Mouse (Mus musculus) c-Kit-positive CD71-positive TER-119-negative erythroid progenitor cells, embryonic 14.5 days (primary cell): ENCODE results near the gene Reep3.
A peak's percentile ranks its signal among the peaks of the same experiment; 100 is the strongest.
"Not testable (repeated sequence)": the region's sequence is repeated elsewhere in the genome, so short reads cannot be mapped to it uniquely, and the experiment has no call there.

Experiments used
- DNase-seq: peaks from one replicate; pipeline ENCODE4 v3.0.0-alpha.2; 2013; ENCODE audit warnings: low read depth

Gene Reep3

GRCm38 (mm10) chr10:67017315-67017714 is 79.4 kb downstream of the Reep3 start:
- no peak for DNase-seq

GRCm38 (mm10) chr10:67016615-67017278 is 80.0 kb downstream of the Reep3 start:
- no peak for DNase-seq

- no peak for DNase-seq
These were observed 82.0 kb downstream of the Reep3 start for GRCm38 (mm10) chr10:67014746-67015145.

GRCm38 (mm10) chr10:67010521-67010920 is 86.2 kb downstream of the Reep3 start:
- DNase-seq, result no peak

- no peak for DNase-seq
These were observed 92.2 kb downstream of the Reep3 start for GRCm38 (mm10) chr10:67004527-67005042.

- peak; percentile 43 for DNase-seq
These were observed 92.8 kb downstream of the Reep3 start for GRCm38 (mm10) chr10:67003743-67004526.

GRCm38 (mm10) chr10:67003009-67003742 is 93.6 kb downstream of the Reep3 start:
- no peak for DNase-seq

GRCm38 (mm10) chr10:67002207-67003008 is 94.3 kb downstream of the Reep3 start:
- DNase-seq, result peak; percentile 46

GRCm38 (mm10) chr10:67000958-67001615 is 95.7 kb downstream of the Reep3 start:
- not testable (repeated sequence) for DNase-seq

- DNase-seq, result no peak
These were observed 96.6 kb downstream of the Reep3 start for GRCm38 (mm10) chr10:67000136-67000535.

- no peak for DNase-seq
These were observed 98.0 kb downstream of the Reep3 start for GRCm38 (mm10) chr10:66998770-66999169.

- no peak for DNase-seq
These were observed 101.6 kb downstream of the Reep3 start for GRCm38 (mm10) chr10:66995181-66995580.

- peak; percentile 22 for DNase-seq
These were observed 102.3 kb downstream of the Reep3 start for GRCm38 (mm10) chr10:66994469-66994868.

- no peak for DNase-seq
These were observed 104.2 kb downstream of the Reep3 start for GRCm38 (mm10) chr10:66992591-66992990.

GRCm38 (mm10) chr10:66990506-66990905 is 106.2 kb downstream of the Reep3 start:
- DNase-seq, result no peak

GRCm38 (mm10) chr10:66983043-66983442 is 113.7 kb downstream of the Reep3 start:
- no peak for DNase-seq

GRCm38 (mm10) chr10:66978215-66978614 is 118.5 kb downstream of the Reep3 start:
- DNase-seq, result no peak

- no peak for DNase-seq
These were observed 119.7 kb downstream of the Reep3 start for GRCm38 (mm10) chr10:66977093-66977492.

- DNase-seq, result no peak
These were observed 121.3 kb downstream of the Reep3 start for GRCm38 (mm10) chr10:66975451-66975850.

- DNase-seq, result no peak
These were observed 122.3 kb downstream of the Reep3 start for GRCm38 (mm10) chr10:66974417-66974816.

GRCm38 (mm10) chr10:66973866-66974265 is 122.9 kb downstream of the Reep3 start:
- DNase-seq, result no peak
